In the genomic region with DNA sequence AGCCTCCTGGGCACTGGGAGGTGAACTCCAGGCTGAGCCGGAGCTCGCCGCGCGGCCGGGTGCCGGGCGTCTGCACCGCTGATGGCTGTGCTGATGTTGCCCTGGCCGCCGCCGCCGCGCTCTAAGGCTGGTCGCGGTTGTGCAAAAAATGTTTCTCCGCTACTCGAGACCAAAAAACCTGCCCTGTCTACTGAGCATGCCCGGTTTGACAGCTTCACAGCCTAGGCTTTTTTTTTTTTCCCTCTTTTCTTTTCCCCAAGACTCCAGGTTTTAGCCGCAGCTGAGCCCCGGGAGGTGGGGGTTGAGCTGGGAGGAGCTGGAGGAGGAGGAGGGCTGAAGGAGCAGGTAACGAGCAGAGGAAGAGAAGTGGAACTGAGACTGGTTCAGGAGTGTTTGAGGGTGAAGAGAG, we compare ENCODE assay signal across 8 mouse cellular contexts. TPM values are rescaled to one million over a fixed set of nuclear protein-coding genes. Genes with fewer than 3 reads are reported as not detected.
DNase-seq lines count a peak whose midpoint lies in the region; ATAC-seq lines count a peak whose summit lies in the region.

Gene Tenm1 (minus strand): TSS at position 272 of the 409 bp plus-strand sequence.

- ATAC-seq in heart, embryonic 11.5 days (replicated peaks; ENCODE audit: insufficient number of reproducible peaks, low FRiP score, low TSS enrichment): no peak
- peak; percentile 58 for ATAC-seq in forebrain, embryonic 15.5 days (replicated peaks)
- peak; percentile 31; the same call in 1 of the 2 replicates for ATAC-seq in neural tube, embryonic 11.5 days (ENCODE audit: insufficient read depth, low FRiP score, low TSS enrichment)
- no peak for ATAC-seq in megakaryocyte progenitor cell, adult 5-6 weeks (replicated peaks; ENCODE audit: poor library complexity)

- H3K4me1 ChIP-seq in heart, embryonic 11.5 days (ENCODE audit: control insufficient read depth, insufficient read depth, low read length): no peaks in the 10 kb centered on the region
- H3K4me1 ChIP-seq in forebrain, embryonic 15.5 days: no peaks in the 10 kb centered on the region; the same call in 1 of the 2 replicates
- H3K4me1 ChIP-seq in neural tube, embryonic 11.5 days (ENCODE audit: control insufficient read depth, insufficient read depth, low read length): no peaks in the 10 kb centered on the region

- no peak within 1 kb of the TSS for H3K9ac ChIP-seq in heart, embryonic 11.5 days (ENCODE audit: low read depth, low read length)
- peak within 1 kb of the TSS; percentile 53 for H3K9ac ChIP-seq in forebrain, embryonic 15.5 days (replicated peaks)
- H3K9ac ChIP-seq in neural tube, embryonic 11.5 days (ENCODE audit: low read length): no peak within 1 kb of the TSS; the same call in 1 of the 2 replicates

- peak within 1 kb of the TSS; percentile 68 for H3K4me2 ChIP-seq in heart, embryonic 11.5 days
- H3K4me2 ChIP-seq in forebrain, embryonic 15.5 days (replicated peaks): peak within 1 kb of the TSS; percentile 67
- H3K4me2 ChIP-seq in neural tube, embryonic 11.5 days (ENCODE audit: low read depth): peak within 1 kb of the TSS; percentile 55

- no peaks in the 10 kb centered on the region for H3K36me3 ChIP-seq in heart, embryonic 11.5 days (ENCODE audit: control insufficient read depth, insufficient read depth, low read length)
- H3K36me3 ChIP-seq in forebrain, embryonic 15.5 days: no peaks in the 10 kb centered on the region
- no peaks in the 10 kb centered on the region for H3K36me3 ChIP-seq in neural tube, embryonic 11.5 days (ENCODE audit: control insufficient read depth, insufficient read depth, low read length)

- peak within 1 kb of the TSS; percentile 35 for H3K4me3 ChIP-seq in heart, embryonic 11.5 days (ENCODE audit: low read depth, low read length)
- peak within 1 kb of the TSS; percentile 50 for H3K4me3 ChIP-seq in forebrain, embryonic 15.5 days
- H3K4me3 ChIP-seq in neural tube, embryonic 11.5 days (ENCODE audit: low read depth, low read length): peak within 1 kb of the TSS; percentile 33

- H3K27ac ChIP-seq in heart, embryonic 11.5 days (ENCODE audit: low read depth, low read length): no peak within 1 kb of the TSS
- H3K27ac ChIP-seq in forebrain, embryonic 15.5 days (replicated peaks): peak within 1 kb of the TSS; percentile 72
- H3K27ac ChIP-seq in neural tube, embryonic 11.5 days (ENCODE audit: low read depth, low read length): no peak within 1 kb of the TSS

- peaks cover 16% of the 10 kb centered on the region for H3K27me3 ChIP-seq in heart, embryonic 11.5 days (ENCODE audit: control insufficient read depth, insufficient read depth, low read length)
- H3K27me3 ChIP-seq in forebrain, embryonic 15.5 days: no peaks in the 10 kb centered on the region
- H3K27me3 ChIP-seq in neural tube, embryonic 11.5 days (ENCODE audit: control insufficient read depth, insufficient read depth, low read length): peaks cover 12% of the 10 kb centered on the region; the same call in 1 of the 2 replicates

- intact Hi-C loops in heart, postnatal 36 days (cut with DNase I): no loop called here
- intact Hi-C loops in gastrocnemius, postnatal 14 days (cut with DNase I; ENCODE audit: low total_unique reads): no loop called here

- WGBS in heart, embryonic 11.5 days (ENCODE audit: insufficient replicate concordance): 16% methylated on average over 17 of the region's 22 CpGs
- WGBS in forebrain, embryonic 15.5 days: 14% methylated on average over 22 of the region's 22 CpGs
- 12% methylated on average over 12 of the region's 22 CpGs for WGBS in neural tube, embryonic 11.5 days

- H3K9me3 ChIP-seq in heart, embryonic 11.5 days (replicated peaks; ENCODE audit: control insufficient read depth, low read length): no peaks in the 10 kb centered on the region
- H3K9me3 ChIP-seq in forebrain, embryonic 15.5 days: no peaks in the 10 kb centered on the region
- no peaks in the 10 kb centered on the region for H3K9me3 ChIP-seq in neural tube, embryonic 11.5 days (ENCODE audit: control insufficient read depth, low read length)

- no peak for DNase-seq in heart, postnatal 36 days
- peak; percentile 83 for DNase-seq in cerebellum, adult 11-12 months
- DNase-seq in layer of hippocampus, postnatal 25 days (ENCODE audit: extremely low spot score in 1 of 2, low spot score in 1 of 2): peak; percentile 13 to 32
- DNase-seq in neural tube, embryonic 11.5 days (ENCODE audit: low spot score): peak; percentile 44
- no peak for DNase-seq in gastrocnemius, postnatal 14 days

RNA-seq across cellular contexts. Expression of gene Tenm1, which starts in this region (rescaled TPM):
- 0.04 TPM in 1 of 2 replicates, not detected in the other for polyA plus RNA-seq in heart, embryonic 11.5 days (2014; fragmentation: Nextera tagmentation; extraction: Ambion mirVana)
- under 1 TPM in 1 of 2 experiments, not detected in 1; 0.05 TPM for total RNA-seq in heart, postnatal 36 days (2021)
- 17.4 and 18.5 TPM in 2 replicates for polyA plus RNA-seq in forebrain, embryonic 15.5 days (2015; fragmentation: Nextera tagmentation; extraction: Ambion mirVana)
- total RNA-seq in layer of hippocampus, postnatal 25 days (2021): 10 to 100 TPM; 38.5 to 47.0 TPM
- 0.57 and 0.90 TPM in 2 replicates for polyA plus RNA-seq in neural tube, embryonic 11.5 days (2014; fragmentation: Nextera tagmentation; extraction: Ambion mirVana)
- total RNA-seq in megakaryocyte progenitor cell, adult 5-6 weeks (2015): not detected in 2 replicates
- not detected in 2 replicates for total RNA-seq in megakaryocyte progenitor cell, adult 5-6 weeks (2017)
- total RNA-seq in gastrocnemius, postnatal 14 days (2021): under 1 TPM; 0.13 to 0.16 TPM

Comparison
In these comparisons a context has a peak if more than half of its experiments do, and no peak if none do; other contexts are left out.
1. RNA of gene Tenm1 (total RNA-seq): 38.5 to 47.0 TPM in layer of hippocampus, postnatal 25 days; 0.13 to 0.16 TPM in gastrocnemius, postnatal 14 days, 0.05 TPM in heart, postnatal 36 days and not detected in megakaryocyte progenitor cell, adult 5-6 weeks; every median in the first group is over 10 times any median in the second.
2. Peak in DNase-seq, ATAC-seq, H3K4me3 ChIP-seq and H3K4me2 ChIP-seq in neural tube, embryonic 11.5 days; RNA of the gene not detected or under 1 TPM.
3. DNase-seq: peak in cerebellum, adult 11-12 months (single experiment) and layer of hippocampus, postnatal 25 days (2 of 2); none in heart, postnatal 36 days (0 of 2) and gastrocnemius, postnatal 14 days (single experiment).
4. Peak in every context shown above with its lines, with median percentiles within 50 percentile points of each other: H3K4me2 ChIP-seq and H3K4me3 ChIP-seq.